Mouse (Mus musculus) CD4-positive, CD25-positive, alpha-beta regulatory T cell (primary cell): ENCODE data around the gene Pcyt2. TPM values are rescaled to one million over a fixed set of nuclear protein-coding genes. Genes with fewer than 3 reads are reported as not detected.

Experiments used
- polyA plus RNA-seq: library from polyadenylated mRNA; unstranded; fragments of 100-300 nt; shearing (Covaris generic); gene quantifications from one replicate; pipeline ENCODE4 v1.2.1, GENCODE M21; 2017

Gene Pcyt2
- 159 TPM for polyA plus RNA-seq

GRCm38 (mm10) chr11:120617519-120618112 is at the start of gene Pcyt2:
Pcyt2 (minus strand) TSS chr11:120617936.

DNA sequence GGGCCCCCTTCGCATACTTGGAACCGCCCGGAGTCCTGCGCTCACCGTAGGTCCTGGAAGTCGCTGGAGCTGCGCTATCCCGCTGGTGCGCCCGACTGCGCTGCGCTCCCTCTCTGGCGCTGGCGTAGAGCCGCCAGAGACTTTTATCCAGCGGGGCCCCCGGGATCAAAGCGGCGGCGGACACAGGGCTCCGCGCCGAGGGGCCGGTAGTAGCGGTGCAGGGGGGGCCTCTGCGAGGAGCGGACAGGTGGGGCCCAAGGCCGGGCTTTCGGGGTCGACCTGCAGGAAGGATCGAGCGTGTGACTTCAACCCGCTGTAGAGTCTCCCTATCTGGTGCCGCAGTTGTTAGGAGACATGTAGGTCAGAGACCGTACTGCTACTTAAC is 43.3 kb upstream of the Pcyt2 start, which contains the start of gene Notum:
Gene Notum (minus strand): TSS at position 100 of the 385 bp plus-strand sequence.

GRCm38 (mm10) chr11:120648001-120648476 is 30.3 kb upstream of the Pcyt2 start, which contains the start of gene Myadml2:
Myadml2 (minus strand) TSS chr11:120648158.

DNA sequence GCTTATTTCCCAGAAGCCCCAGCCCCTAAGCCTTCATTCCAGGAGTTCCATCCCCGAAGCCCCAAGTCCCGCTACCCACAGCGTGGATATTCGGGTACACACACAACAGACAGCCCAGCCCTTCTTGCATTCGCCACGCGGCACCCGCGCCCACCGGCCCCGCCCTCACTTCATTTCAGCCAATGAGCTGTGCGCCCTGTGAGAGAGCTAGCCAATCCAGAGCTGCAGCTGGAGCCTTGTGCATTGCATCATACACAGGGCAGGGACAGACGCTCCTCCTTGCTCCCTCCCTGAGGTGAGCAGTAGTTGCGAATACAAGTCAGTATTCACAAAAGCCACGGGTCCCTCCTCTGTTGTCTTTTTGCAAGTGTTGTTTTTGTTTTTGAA is 25.9 kb upstream of the Pcyt2 start, which contains the start of gene Pycr1:
Gene Pycr1 (minus strand): TSS at position 169 of the 387 bp plus-strand sequence.

DNA sequence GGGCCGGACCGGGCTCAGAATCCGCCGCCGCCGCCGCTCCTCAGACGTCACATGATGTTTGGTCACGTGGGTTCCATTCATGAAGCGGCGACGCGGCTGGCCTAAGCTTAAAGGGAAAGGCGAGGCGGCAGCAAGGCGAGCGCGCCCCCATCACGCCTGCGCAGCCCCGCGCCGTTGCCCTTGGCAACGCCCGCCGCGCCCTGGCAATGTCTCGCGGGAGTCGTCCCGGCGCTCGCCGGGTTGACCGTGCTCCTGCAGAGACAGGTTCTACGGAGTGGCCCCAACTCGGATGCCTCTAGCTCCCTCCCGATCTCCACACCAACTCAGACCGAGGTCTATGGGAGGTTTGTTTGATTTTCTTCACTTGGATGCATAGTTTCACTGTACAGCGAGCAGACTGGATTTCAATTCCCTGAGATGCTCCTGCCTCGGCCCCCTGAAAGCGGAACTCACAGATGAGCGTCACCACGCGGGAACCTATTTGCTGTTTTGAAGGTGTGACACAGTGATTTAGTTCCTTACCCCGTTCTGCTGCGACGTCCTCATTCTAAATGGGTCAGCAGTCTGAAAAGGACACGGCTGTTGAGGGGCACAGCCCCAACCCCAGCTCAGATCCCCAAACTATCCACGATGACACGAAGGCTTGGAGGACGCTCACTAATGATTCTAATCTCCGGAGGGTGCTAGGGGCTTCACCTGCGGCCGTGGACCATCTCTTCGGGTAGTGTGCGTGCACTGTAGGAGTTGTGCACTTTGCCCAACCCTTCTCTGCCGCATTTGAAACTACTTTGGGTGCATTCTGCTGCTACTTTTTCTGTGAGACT is 16.0 kb upstream of the Pcyt2 start, which contains the start of gene Mafg:
Gene Mafg (minus strand): TSS at position 81 of the 824 bp plus-strand sequence.

DNA sequence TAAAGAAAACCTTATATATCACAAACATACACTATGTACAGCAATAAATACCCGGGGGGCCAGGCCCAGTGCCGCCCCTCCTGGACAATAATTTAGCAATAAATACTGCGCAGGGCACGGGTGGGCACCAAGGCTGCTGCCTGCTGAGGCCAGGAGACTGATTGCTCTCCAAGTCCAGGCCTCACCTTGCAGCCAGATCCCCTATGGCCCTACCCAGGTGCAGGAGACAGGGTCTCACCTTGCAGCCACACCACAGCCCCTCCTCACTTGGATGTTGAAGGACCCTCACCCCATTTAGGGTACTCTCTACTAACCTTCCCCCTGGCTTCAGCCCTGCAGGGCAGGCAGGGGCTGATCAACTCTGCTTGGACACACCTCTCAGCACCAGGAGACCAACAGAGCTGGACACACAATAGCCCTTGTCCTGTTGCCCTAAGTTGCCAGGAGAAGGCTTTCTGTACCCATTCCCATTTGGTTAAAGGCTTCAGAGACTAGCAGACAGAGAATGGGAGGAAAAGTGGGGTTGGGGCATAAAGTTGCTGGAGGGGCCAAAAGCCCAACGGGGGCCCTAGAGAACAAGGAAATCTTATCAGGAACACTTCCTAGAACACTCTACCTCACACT is 7.5 kb upstream of the Pcyt2 start, which contains the start of gene Sirt7:
Gene Sirt7 (minus strand): TSS at position 89 of the 624 bp plus-strand sequence.

GRCm38 (mm10) chr11:120608241-120609034 is 9.3 kb downstream of the Pcyt2 start, which contains the start of gene Npb:
Npb (plus strand) TSS chr11:120608477.

DNA sequence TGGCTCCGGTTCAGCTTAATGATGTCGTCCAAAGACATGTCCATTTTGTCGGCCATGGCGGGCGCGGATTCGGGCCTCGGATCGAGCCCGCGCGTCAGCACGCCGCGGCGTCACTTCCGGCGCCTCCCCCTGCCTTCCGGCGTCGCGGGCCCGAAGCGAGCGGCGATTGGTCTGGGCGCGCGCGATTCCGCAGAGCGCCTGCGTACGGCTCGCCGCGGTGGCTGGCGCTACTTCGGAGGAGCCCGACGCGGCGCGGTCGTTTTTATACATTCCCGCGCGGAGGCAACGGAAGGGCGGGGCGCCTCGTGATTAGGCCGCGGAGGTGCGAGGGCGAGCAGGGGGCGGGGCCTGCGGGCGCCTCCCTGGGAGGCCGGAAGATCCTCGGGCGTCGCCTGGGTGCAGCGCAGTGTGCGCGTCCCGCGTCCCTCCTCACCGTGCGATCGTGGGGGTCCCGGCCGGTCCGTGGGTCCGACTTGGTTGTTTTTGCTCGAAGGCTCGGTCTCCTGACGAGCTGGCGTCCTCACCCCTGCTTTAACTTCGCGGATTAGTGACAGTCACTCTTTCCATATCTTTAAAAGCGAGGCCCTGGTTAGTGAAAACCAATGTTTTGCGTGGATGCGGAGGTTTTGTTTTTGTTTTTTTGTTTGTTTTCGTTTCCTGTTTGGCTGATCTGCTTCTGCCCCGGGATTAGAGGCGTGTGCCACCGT is 19.3 kb downstream of the Pcyt2 start, which contains the start of the genes Alyref and Anapc11:
Gene Alyref (minus strand): TSS at position 83 of the 707 bp plus-strand sequence.
Gene Anapc11 (plus strand): TSS at position 139 of the 707 bp plus-strand sequence.

DNA sequence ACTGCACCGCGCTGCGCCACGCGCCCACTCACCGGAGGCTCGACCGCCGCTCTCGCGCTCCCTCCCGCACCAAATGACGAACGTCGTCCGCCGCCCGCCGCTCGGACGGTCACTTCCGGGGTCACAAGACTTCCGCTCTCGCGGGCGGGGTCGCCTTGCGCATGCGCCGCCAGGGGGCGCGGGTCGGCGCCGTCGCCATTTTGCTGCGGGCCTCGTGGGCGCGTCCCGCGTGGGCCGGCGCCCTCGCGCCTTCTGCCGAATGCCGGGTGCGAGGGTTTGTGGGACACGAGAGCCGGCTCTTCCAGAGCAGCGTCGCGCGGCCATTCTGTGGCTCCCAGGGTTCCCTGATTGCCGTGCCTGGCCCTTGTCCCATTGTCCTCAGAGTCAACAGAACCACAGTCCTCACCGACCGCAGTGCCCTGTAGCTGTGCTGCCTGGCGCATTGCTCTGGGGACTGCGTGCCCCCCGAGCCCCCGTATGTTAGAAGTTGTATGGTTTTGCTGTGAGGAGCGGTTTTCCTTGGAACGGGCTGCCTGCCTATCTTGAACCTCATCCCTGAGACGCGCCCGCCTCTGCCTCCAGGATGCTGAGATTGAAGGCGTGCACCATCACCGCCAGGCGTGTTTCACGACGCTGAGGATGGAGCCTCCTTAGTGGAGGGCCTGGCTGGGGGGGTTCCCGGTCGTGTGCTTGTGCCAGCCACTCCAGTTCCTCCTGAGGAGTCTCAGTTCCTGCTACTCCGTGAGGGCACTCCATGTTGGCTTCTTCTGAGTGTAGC is 36.1 kb downstream of the Pcyt2 start, which contains the start of gene Arhgdia:
Gene Arhgdia (minus strand): TSS at position 135 of the 778 bp plus-strand sequence.

DNA sequence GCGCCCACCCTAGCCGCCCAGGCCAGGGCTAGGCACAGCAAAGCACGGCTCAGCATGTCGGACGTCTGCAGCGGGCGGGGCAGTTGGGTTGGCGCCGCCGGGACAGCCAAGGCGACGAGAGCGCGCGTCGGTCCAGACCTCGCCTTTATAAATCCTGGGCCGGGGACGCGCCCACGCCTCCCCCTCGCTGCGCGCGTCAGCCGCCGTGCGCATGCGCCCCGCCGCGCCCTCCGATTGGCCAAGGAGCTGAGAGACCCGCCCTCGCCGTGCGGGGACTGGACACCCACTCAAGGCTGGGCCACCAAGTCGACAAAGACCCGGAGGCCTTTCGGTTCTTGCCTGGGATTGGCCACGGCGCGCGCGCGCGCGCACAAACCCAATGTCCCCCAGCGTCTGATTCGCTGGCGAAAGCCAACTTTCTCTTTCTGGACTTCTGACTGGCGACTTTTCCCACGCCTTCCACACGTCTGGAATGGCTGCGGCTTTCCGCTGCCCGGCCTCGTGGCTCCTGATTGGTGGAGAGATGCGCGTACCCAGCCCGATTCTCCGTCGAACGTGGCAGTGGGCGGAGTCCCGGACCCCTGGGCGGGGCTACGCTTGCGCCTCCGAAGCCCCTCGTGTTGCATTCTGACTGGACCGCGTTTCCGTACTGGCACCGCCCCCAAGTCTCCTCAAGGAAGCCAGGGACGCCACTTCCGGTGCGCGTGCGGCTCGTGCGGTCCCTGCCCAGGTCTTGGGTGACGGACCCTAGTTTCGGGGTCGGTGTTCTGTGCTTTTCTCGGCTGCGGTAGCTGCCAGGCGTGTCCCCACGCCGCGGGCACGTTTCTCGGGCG is 44.8 kb downstream of the Pcyt2 start, which contains the start of gene P4hb:
Gene P4hb (minus strand): TSS at position 502 of the 833 bp plus-strand sequence.

Other genes starting within 250 kb of the Pcyt2 start
- 29.6 TPM for gene Faap100, start 239.2 kb downstream of the Pcyt2 start, polyA plus RNA-seq
- 54.4 TPM for gene Nploc4, start 180.2 kb downstream of the Pcyt2 start, polyA plus RNA-seq
- gene Tspan10, start 175.3 kb downstream of the Pcyt2 start, polyA plus RNA-seq, result not detected
- gene Pde6g, start 164.4 kb downstream of the Pcyt2 start, polyA plus RNA-seq, result 0.35 TPM
- gene Oxld1, start 159.9 kb downstream of the Pcyt2 start, polyA plus RNA-seq, result 14.6 TPM
- 50.7 TPM for gene Ccdc137, start 159.8 kb downstream of the Pcyt2 start, polyA plus RNA-seq
- gene Arl16, start 150.3 kb downstream of the Pcyt2 start, polyA plus RNA-seq, result 36.3 TPM
- 70.7 TPM for gene Mrpl12, start 133.3 kb downstream of the Pcyt2 start, polyA plus RNA-seq
- gene Slc25a10, start 126.1 kb downstream of the Pcyt2 start, polyA plus RNA-seq, result 8.9 TPM
- not detected for gene Gcgr, start 87.2 kb downstream of the Pcyt2 start, polyA plus RNA-seq
- gene Mcrip1, start 68.2 kb downstream of the Pcyt2 start, polyA plus RNA-seq, result 144 TPM
- not detected for gene Ppp1r27, start 66.8 kb downstream of the Pcyt2 start, polyA plus RNA-seq
- 244 TPM for gene P4hb, start 44.7 kb downstream of the Pcyt2 start, polyA plus RNA-seq
- 800 TPM for gene Arhgdia, start 36.3 kb downstream of the Pcyt2 start, polyA plus RNA-seq
- gene Alyref, start 19.6 kb downstream of the Pcyt2 start, polyA plus RNA-seq, result 327 TPM
- 115 TPM for gene Anapc11, start 19.5 kb downstream of the Pcyt2 start, polyA plus RNA-seq
- gene Npb, start 9.5 kb downstream of the Pcyt2 start, polyA plus RNA-seq, result 1.2 TPM
- gene Sirt7, start 7.3 kb upstream of the Pcyt2 start, polyA plus RNA-seq, result 300 TPM
- 17.6 TPM for gene Mafg, start 15.7 kb upstream of the Pcyt2 start, polyA plus RNA-seq
- gene Pycr1, start 25.8 kb upstream of the Pcyt2 start, polyA plus RNA-seq, result 1.2 TPM
- gene Myadml2, start 30.2 kb upstream of the Pcyt2 start, polyA plus RNA-seq, result 0.41 TPM
- gene Notum, start 43.2 kb upstream of the Pcyt2 start, polyA plus RNA-seq, result not detected
- 178 TPM for gene Aspscr1, start 55.0 kb upstream of the Pcyt2 start, polyA plus RNA-seq
- 114 TPM for gene Cenpx, start 95.8 kb upstream of the Pcyt2 start, polyA plus RNA-seq
- 67.6 TPM for gene Lrrc45, start 96.0 kb upstream of the Pcyt2 start, polyA plus RNA-seq
- gene Rac3, start 103.5 kb upstream of the Pcyt2 start, polyA plus RNA-seq, result 1.8 TPM
- gene Dcxr, start 109.3 kb upstream of the Pcyt2 start, polyA plus RNA-seq, result 14.3 TPM
- gene Cbr2, start 114.2 kb upstream of the Pcyt2 start, polyA plus RNA-seq, result 0.59 TPM
- 29.4 TPM for gene Hmga1b, start 144.9 kb upstream of the Pcyt2 start, polyA plus RNA-seq
- gene Rfng, start 166.3 kb upstream of the Pcyt2 start, polyA plus RNA-seq, result 39.3 TPM
- 159 TPM for gene Gps1, start 166.3 kb upstream of the Pcyt2 start, polyA plus RNA-seq
- 83.8 TPM for gene Dus1l, start 178.5 kb upstream of the Pcyt2 start, polyA plus RNA-seq
- gene Fasn, start 206.6 kb upstream of the Pcyt2 start, polyA plus RNA-seq, result 45.8 TPM